Mouse (Mus musculus): ENCODE measurements around the gene Man2b1.

The Man2b1 gene

DNA sequence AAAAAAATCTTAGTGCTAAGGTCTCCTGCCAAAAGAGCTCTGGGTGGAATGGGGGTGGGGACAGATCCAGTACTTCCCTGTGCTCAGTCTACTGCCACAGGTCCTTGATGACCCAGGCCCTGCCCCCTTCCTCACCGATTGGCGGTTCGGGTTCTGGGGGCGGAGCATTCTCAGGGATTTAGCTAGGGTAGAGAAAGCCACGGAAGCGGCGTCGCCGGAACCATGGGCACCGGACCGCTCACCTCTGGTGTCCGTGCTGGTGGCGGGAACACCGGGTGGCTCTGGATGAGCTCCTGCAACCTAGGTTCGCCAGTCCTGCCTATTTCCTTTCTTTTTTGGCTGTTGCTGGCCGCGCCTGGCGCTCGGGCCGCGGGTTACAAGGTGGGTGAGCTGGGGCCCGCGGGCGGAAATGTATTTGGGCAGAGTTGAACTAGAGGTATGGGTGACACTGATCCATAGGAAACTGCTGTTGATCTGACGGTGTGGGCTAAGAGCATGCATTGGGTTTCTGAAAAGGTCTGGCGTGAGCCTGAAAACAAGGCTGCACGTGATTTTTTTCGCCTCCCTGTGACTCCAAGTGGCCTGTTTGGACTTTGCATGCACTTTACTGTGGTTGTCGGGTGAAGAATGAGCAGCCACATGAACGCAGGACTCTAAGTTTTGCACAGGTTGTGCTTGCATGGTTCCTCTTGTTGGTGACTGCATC is at the start of gene Man2b1:
Man2b1 (plus strand) TSS at position 163 of the 706 bp plus-strand sequence.
- DNase-seq (ENCODE audit: extremely low spot score), result peak; percentile 75

DNA sequence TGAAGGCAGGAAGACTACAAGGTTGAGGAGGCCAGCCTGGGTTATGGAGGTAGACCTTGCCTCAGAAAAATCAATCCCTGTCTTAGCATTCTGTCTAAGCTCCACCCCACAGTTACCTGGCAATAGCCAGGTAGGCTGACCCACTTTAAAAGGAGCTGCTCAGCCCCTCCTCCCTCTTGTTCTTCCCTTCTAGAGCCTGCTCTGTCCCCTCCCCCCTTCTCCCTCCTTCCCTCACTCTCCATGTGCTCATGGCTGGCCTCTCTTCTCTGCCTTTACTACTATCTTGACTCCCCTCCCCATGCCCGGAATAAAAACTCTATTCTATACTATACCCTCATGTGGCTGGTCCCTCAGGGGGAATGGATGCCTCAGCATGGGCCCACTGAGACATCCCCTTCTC is 49.2 kb upstream of the Man2b1 start:
- no peak for DNase-seq (ENCODE audit: extremely low spot score)

DNA sequence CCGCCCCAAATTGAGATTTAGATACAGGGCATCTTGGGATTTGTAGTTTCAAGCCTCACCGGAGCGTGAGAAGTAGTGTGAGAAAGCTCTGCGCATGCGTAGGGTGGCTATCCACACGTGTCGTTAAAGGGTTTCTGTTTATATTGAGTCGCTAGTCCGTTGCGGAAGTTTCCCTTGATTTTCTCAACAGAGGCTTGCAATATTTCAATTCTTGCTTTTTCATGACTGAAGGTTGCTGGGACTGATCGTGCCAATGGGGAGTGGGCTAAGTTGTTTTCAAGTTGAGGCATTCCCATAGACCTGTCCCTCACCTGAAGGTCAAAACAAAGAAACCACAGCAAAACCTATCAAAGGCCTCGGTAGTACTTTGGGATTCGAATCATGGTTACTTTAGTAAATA is 48.3 kb upstream of the Man2b1 start:
- DNase-seq (ENCODE audit: extremely low spot score), result peak; percentile 80

DNA sequence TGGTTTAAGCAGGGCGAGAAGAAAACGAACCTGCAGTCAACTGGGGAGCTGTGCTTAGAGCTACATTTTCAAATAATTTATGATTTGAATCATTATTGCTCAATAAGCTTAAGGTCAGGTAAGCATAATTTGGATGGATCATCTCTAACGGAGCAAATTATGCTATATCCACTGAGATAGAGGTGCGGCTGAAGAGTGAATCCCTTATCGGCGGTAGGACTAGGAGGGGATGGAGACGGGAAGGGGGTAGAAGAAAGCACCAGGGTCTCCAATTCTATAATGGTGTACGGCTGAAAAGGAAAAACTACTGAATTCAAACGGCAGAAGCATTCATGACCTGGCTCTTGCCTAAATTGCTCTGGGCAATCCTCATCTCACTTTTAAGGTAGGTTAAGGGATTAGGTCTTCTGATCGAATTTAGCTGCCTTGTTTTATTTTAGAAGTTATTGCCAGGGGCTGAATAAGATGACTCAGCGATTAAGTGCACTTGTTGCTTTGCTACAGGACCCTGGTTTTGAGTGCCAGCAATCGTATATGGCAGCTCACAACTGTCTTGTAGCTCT is 47.8 kb upstream of the Man2b1 start:
- DNase-seq (ENCODE audit: extremely low spot score), result peak; percentile 50

DNA sequence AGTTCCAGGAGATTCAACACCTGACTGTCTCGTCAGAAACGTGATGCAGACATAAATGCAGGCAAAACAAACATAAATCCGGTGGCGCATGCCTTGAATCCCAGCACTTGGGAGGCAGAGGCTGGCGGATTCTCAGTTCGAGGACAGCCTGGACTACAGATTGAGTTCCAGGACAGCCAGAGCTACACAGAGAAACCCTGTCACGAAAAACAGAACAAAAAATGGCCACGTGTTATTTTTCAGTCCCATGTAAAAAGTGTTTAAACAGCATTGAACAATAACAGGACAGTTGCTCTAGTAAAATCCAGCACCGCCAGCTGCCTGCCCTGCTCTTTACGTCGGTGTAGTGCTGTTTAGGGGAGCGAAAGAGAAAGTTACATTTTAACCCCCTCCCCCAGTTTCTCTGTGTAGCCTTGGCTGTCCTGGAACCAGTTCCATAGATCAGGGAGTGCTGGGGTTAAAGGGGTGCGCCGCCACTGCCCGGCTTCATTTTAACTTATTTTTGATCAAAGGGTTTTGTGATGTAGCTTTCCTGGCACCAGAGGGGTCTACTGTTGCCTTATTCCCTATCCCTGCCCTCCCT is 47.3 kb upstream of the Man2b1 start:
- no peak for DNase-seq (ENCODE audit: extremely low spot score)

DNA sequence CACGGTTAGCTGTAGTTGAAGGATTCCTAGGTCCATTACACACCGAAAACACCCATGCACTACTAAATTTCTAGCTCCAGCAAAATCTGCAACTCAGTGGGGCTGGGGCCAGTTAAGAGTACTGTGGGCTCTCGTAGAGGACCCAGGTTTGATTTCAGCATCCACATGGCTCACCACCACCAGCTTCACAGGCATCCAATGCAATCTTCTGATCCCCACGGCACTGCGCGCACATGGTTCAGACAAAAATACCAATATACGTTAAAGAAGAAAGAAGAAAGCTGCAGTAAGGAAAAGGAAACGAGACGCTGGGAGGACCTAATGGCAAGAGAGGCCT is 46.7 kb upstream of the Man2b1 start:
- DNase-seq (ENCODE audit: extremely low spot score), result no peak

DNA sequence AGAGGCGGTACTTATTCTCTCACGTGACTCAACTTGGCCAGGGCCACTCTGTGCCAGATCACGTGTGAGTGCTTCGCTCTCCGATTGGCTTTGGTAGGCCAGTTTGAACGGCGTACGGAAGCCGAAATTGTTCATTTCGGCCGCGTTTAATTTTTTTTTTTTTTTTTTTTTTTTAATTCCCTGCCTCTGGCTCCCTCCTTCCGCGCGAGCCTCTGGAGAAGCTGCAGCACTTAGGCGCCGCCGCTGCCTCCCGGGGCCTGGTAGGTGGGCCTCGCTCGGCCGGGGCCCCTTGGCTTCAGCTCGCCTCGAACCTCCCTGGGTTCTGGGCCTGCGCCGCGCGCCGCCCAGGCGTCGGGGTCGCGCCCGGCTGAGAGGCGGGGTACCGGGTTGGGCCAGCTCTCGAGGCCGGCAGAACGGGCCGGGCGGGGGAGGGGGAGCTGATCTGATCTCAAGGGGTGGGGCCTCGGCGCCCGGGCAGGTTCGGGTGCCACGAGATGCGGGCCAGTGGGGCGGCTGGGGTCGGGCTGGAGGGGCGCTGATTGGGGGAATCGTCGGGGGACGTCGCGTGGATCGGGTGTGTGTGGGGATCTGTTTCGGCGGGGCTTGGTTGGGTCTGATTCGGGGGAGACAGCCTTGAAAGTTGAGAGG is 46.2 kb upstream of the Man2b1 start, which contains the start of gene Tnpo2:
Tnpo2 (plus strand) TSS at position 198 of the 648 bp plus-strand sequence.
- DNase-seq (ENCODE audit: extremely low spot score), result peak; percentile 92

DNA sequence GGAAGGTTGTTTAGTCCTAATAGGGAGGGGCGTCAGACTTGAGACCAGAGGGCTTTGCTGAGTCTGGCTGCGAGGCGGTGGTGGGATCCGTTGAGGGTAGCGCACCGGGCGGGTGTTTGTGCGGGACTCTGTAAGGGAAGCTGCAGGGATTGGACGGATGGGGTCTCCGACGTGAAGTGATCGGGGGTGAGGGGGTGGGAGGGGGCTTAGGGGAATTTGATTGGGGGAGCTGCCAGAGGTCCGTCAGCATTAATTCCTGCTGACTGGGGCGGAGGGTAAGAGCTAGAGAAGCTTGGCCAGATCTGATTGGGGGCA is 45.7 kb upstream of the Man2b1 start:
- no peak for DNase-seq (ENCODE audit: extremely low spot score)

DNA sequence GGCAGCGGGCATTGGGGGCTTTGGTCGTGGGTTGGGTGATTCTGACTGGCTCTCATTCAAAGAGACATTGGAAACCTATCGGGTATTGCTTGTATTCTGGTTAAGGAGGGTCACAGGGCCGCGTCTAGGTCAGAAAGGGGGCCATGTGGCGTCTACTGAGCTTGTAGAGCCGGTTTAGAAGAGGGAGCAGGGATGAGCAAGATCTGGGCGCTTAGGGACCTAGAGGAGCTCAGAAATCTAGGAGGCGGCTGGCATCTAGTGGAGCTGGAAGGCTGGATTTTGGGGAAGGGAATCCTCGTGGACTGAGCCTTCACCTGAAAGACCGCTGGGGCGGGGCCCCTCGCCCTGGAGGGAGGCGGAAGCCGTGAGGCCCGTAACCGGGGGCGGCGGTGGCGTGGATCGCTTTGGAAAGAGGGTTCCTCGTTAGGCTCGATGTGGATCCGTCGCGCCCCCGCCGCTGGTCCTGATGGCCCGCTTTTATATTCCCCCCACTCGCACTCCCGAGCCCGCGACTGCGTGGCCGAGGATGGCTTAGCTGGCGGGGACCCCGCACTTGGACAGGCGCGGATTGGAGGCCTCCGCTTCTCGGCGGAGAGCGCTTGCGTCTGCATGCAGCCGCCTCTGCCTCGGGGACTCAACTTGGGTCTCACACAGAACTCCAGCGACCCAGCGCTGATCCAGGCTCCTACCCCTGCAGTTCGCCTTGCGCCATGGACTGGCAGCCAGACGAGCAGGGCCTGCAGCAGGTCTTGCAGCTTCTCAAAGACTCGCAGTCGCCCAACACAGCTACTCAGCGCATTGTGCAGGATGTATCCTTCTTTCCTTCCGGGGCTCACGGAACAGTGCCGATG is 45.2 kb upstream of the Man2b1 start:
- peak; percentile 78 for DNase-seq (ENCODE audit: extremely low spot score)

DNA sequence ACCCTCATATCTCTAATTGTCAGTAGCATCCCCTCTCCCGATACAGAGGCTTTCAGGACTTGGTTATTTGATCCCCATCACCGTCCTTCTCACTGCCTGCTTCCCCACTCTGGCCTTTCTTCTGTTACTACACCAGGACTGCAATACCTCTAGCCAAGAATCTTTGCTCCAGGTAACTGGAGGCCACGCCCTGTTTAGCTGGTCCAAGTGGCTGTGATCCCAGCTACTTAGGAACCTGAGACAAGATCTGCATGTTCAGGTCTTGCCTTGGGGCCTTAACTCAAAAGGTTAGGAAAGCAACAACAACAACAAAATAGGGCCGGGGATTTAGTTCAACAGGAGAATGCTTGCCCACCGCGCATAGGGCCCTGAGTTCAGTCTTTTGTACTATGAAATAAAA is 39.5 kb upstream of the Man2b1 start:
- no peak for DNase-seq (ENCODE audit: extremely low spot score)

DNA sequence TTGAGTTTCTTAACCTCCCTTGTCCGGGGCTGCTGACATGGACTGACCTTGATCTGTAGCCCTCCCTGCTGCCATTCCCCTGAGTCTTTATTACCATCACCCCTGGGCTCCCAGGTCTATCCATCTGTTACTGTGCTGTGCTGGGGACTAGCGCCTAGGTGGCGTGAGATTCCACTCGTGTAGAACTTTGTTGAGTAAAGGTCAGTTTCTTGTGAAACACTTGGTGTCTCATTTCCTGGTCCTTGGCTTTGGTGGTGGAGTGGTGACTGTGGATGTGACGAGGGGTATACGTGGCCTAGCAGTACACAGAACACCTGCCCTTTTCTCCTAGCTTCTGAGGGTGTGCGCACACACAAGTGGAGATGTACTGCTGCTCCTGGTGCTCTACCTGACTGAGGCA is 25.7 kb upstream of the Man2b1 start:
- no peak for DNase-seq (ENCODE audit: extremely low spot score)

DNA sequence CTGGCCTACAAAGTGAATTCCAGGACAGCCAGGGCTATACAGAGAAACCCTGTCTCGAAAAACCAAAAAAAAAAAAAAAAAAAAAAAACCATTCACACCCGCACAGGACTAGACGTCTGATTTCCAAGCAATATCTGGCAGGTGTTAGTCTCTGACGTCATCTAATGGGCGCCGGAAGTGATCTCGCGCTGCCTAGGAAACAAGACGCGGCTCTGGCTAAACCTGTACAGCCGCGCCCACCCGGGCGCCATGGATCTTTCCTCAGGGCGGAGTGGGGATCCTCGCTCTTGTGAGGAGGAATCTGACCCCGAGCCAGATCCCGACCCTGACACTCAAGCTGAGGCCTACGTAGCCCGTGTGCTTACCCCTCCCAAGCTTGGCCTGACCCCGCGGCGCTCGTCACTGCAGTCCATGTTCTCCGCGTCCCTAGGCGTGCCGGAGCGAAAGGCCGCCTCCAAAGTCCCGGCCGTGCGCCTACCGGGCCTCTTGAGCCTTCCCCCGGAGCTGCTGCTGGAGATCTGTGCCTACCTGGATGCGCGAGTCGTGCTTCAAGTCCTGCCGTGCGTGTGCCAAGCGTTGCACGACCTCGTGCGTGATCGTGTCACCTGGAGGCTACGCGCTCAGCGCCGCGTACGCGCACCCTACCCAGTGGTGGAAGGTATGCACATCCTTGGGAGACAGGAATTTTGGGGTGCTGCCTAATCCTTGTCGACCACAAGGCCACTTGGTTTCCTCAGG is 23.0 kb upstream of the Man2b1 start, which contains the start of gene Fbxw9:
Fbxw9 (plus strand) TSS at position 177 of the 738 bp plus-strand sequence.
- DNase-seq (ENCODE audit: extremely low spot score), result peak; percentile 89

DNA sequence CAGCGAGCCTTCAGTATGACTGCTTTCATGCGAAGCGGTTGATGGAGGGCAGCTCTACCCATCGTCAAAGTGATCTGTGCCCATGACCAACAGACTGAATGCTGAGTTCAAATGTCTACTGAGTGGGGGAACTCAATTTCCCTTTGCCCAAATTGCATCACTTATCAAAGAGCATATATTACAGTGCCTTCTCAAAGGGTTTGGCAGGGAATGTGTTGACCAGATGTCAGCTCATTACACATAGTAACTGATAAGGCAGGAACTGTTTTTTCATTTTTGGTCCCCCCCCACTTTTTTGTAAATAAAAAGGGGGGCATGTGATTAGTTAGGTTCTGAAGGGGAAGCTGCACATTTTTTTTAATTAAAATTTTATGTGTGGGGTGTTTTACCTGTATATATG is 20.5 kb upstream of the Man2b1 start:
- no peak for DNase-seq (ENCODE audit: extremely low spot score)

DNA sequence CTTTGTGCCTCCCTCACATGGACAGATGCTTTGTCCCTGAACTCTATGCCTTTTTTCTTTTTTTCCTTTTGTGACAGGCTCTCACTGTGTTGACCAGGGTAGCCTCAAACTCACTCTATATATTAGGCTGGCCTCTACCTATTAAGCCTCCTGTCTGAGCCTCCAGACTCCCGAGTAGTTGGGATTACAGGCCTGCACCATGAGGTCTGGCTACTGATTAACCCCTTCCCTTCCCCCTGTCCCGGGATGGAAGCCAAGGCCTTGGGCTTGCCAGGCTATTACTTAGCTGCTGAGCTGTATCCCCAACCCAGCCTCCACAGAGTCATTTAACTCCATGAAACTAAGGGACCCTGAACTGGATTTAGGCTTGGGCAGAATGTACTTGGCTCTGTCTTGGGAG is 17.9 kb upstream of the Man2b1 start:
- no peak for DNase-seq (ENCODE audit: extremely low spot score)

DNA sequence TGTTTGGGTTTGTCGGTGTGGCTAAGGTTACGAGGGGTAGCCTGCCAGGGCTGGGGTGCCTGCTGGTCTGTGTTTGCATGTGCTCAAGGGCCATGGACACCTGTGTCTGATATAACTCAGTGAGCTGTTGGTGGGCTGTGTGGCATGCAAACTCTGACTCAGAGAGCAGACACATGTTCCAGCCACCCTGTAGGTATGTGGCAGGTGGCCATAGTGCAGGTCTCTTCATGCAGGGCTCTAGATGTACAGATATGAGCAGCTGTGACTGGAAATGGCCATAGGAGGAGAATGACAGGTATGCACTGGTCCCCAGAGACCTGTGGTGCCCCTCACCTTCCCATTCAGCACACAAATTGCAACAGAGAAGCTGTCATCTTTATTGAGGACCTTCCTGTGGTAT is 15.9 kb upstream of the Man2b1 start:
- DNase-seq (ENCODE audit: extremely low spot score), result no peak

DNA sequence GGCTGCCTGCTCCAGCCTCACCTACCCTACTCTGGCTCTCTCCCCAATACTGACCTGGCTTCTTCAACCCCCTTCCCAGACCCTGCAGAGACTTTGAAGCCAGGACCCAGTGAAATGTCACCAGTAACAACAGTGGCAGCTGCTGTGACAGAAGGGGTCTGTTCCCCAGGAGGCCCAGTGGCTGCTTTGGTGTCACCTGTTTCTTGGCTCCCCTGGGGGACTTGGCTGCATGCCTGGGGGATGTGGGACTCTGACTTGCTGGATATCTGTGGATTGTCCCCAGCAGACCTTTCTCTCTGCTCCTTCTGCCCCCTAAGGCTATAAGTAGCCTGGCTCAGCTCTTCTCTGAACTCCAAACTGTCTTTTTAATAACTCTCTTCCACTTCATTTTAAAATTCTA is 15.1 kb upstream of the Man2b1 start, which contains the start of gene Gm5741:
Gm5741 (minus strand) TSS at position 1 of the 400 bp plus-strand sequence.
- no peak for DNase-seq (ENCODE audit: extremely low spot score)

DNA sequence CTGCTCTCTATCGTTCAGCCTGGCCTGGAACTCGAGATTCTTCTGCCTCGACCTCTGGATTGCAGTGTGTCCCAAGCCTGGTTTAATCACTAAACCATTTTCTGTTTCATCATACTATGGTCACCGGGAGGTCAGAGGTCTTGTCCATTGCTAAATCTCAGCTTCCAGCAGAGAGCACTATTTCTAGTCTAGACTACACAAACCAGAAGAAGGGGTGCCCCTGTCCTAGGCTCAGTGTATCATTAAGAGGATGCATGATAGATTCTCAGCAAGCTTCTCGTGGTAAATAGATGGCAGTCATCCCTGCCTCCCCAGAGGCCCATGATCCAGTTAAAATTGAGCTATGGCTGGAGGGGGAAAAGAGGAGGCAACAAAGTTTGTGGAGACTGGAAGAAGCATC is 12.0 kb upstream of the Man2b1 start:
- peak; percentile 51 for DNase-seq (ENCODE audit: extremely low spot score)

DNA sequence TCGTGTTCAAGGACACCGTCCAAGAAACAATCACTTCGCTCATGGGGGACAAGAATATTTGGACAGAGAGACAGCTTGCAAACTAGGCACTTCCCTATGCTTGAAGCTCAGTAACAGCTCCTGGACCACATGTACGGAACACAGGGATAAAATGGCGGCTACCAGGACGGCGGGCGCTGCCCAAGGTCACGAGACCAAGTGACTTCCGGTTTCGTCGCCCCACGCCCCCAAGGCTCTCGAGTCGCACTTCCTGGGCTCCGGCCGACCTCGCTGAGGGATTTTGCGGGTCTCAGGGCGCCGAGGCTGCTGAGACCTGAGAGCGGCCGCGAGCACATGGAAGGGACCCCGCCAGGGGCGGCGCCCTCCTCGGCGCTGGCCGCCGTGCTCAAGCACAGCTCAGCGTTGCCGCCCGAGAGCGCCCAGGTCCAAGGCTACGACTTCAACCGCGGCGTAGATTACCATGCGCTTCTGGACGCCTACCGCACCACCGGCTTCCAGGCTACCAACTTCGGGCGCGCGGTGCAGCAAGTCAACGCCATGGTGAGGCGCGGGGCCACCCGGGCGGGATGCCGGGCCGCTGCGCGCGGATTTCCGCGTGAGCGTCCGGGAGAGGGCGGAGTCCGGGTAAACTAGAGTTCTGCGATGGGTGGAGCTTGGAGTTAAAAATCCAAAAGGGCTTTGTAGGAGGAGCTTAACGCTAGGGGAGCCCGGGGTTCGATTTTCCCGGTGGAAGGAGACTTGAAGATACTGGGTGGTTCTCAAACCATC is 11.4 kb upstream of the Man2b1 start, which contains the start of gene Dhps:
Dhps (plus strand) TSS at position 244 of the 768 bp plus-strand sequence.
- DNase-seq (ENCODE audit: extremely low spot score), result peak; percentile 86

DNA sequence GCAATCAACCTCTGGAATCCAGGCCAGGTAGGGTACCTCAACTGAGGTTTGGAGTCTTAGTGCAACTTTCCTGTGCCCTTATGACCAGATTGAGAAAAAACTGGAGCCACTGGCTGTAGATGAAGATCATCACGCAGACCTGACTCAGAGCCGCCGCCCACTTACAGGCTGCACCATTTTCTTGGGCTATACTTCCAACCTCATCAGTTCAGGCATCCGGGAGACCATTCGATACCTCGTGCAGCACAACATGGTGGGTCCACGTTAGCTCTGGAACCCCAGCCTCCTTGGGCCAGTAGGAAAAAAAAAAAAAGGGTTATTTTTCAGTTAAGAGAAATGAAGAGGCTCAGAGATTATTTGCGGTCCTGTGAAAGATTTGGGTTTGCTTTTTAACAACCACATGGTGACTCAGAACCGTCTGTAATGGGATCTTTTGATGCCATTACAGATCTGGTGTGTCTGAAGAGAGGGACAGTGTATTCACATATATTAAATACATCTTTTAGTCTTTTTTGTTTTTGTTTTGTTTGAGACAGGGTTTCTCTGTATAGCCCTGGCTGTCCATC is 10.6 kb upstream of the Man2b1 start:
- no peak for DNase-seq (ENCODE audit: extremely low spot score)

DNA sequence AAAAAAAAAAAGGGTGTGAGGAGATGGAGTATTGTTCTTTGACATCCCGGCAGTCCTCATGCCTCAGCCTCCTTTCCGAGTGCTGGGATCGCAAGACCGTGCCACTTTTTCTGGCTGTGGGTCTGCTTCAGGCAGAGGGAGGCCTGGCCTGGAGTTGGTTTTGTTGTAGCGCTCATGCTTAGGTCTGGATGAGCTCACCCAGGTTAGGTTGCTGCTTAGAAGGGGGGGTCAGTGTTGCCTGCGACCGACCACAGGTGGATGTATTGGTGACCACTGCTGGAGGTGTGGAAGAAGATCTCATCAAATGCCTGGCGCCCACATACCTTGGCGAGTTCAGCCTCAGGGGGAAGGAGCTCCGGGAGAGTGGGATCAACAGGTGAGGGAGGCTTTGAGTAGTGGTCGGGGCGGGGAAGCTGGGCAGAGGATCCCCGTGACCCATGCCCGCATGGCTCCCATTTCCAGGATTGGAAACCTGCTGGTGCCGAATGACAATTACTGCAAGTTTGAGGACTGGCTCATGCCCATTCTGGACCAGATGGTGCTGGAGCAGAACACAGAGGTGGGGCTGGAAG is 9.9 kb upstream of the Man2b1 start:
- DNase-seq (ENCODE audit: extremely low spot score), result no peak

Measured in embryo, embryonic 9.5 days (tissue).